Mouse (Mus musculus): ENCODE measurements around the gene Ahcyl2. TPM values are rescaled to one million over a fixed set of nuclear protein-coding genes. Genes with fewer than 3 reads are reported as not detected.

The Ahcyl2 gene
- polyA plus RNA-seq, 1 experiment from 2014 or later, result 11.7 TPM

DNA sequence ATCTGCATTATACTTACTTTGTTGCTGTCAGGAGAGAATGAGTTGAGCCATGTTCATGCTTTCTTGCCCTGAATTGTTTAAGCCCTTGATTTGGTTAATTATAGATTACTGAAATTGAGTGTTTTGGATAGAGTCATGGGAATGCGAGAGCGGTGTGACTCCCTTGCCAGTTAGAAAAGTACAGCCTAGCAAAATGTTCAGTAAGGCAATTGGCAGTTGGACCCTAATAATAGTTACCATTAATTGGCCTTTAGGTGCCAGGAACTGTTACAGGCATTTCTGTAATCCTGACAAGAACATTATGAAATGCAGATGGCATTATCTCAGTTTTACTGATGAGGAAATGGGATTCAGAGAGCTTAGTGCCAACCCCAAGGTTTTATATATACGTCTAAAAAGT is 4.4 kb downstream of the Ahcyl2 start:
- Histone ChIP-seq H3K27me3 (ENCODE audit: control insufficient read depth, insufficient read depth, low read length) (no peaks in the 10 kb centered on the region), H3K4me1 (ENCODE audit: control insufficient read depth in 2 of 2, insufficient read depth in 2 of 2, low read length in 2 of 2) (peaks cover 0 to 7% of the 10 kb centered on the region in 2 experiments; a peak in 2 of 4 replicates), H3K4me3 (ENCODE audit: control insufficient read depth in 1 of 2, insufficient read depth in 1 of 2, low read depth in 1 of 2, low read length in 2 of 2) (no peak overlapping the region), H3K27ac (replicated peaks in 1 of 2; ENCODE audit: control insufficient read depth in 1 of 2, insufficient read depth in 1 of 2, low read depth in 2 of 2, low read length in 2 of 2) (no peak overlapping the region), H3K9ac (ENCODE audit: low read length) (no peak overlapping the region), H3K36me3 (ENCODE audit: control insufficient read depth, insufficient read depth, low read length) (no peaks in the 10 kb centered on the region), H3K9me3 (ENCODE audit: control insufficient read depth, low read length) (no peaks in the 10 kb centered on the region), H3K4me2 (ENCODE audit: low read length) (no peak overlapping the region)
- ATAC-seq (ENCODE audit: insufficient number of reproducible peaks, insufficient read depth, low FRiP score, low read depth), result no peak
- WGBS, result 92% methylated on average over 3 of the region's 3 CpGs

GRCm38 (mm10) chr6:29774161-29774560 is 6.3 kb downstream of the Ahcyl2 start:
- H3K4me3 ChIP-seq (ENCODE audit: control insufficient read depth in 1 of 2, insufficient read depth in 1 of 2, low read depth in 1 of 2, low read length in 2 of 2), result no peak overlapping the region
- H3K9ac ChIP-seq (ENCODE audit: low read length), result no peak overlapping the region
- H3K36me3 ChIP-seq (ENCODE audit: control insufficient read depth, insufficient read depth, low read length), result no peaks in the 10 kb centered on the region
- no peak overlapping the region for H3K27ac ChIP-seq (replicated peaks in 1 of 2; ENCODE audit: control insufficient read depth in 1 of 2, insufficient read depth in 1 of 2, low read depth in 2 of 2, low read length in 2 of 2)
- H3K27me3 ChIP-seq (ENCODE audit: control insufficient read depth, insufficient read depth, low read length), result no peaks in the 10 kb centered on the region
- 86% methylated on average over 1 of the region's 1 CpGs for WGBS
- H3K4me2 ChIP-seq (ENCODE audit: low read length), result no peak overlapping the region
- no peaks in the 10 kb centered on the region for H3K9me3 ChIP-seq (ENCODE audit: control insufficient read depth, low read length)
- H3K4me1 ChIP-seq (ENCODE audit: control insufficient read depth in 2 of 2, insufficient read depth in 2 of 2, low read length in 2 of 2), result peaks cover 0 to 7% of the 10 kb centered on the region in 2 experiments; a peak in 2 of 4 replicates
- no peak for ATAC-seq (ENCODE audit: insufficient number of reproducible peaks, insufficient read depth, low FRiP score, low read depth)

DNA sequence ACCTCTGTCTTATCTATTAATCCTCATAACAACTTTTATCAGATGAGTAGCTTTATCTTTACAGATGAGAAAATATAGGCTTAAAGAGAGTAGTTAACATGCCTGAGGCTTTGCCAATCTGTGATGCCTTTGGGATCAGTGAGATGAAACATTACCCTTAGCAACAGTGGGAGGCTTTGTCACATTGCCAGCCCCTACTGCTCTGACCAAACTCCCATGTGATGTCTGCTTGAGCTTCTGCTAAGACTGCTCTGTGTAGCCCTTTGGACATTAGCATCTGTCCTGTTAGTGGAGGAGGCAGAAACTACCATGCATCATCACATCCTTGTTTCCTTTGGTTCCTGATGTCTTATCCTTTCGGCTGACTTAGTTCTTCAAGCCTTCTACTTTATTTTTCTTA is 7.8 kb downstream of the Ahcyl2 start:
- Histone ChIP-seq H3K27ac (replicated peaks in 1 of 2; ENCODE audit: control insufficient read depth in 1 of 2, insufficient read depth in 1 of 2, low read depth in 2 of 2, low read length in 2 of 2) (no peak overlapping the region), H3K9ac (ENCODE audit: low read length) (no peak overlapping the region), H3K4me2 (ENCODE audit: low read length) (no peak overlapping the region), H3K36me3 (ENCODE audit: control insufficient read depth, insufficient read depth, low read length) (no peaks in the 10 kb centered on the region), H3K9me3 (ENCODE audit: control insufficient read depth, low read length) (no peaks in the 10 kb centered on the region), H3K4me3 (ENCODE audit: control insufficient read depth in 1 of 2, insufficient read depth in 1 of 2, low read depth in 1 of 2, low read length in 2 of 2) (no peak overlapping the region), H3K4me1 (ENCODE audit: control insufficient read depth in 2 of 2, insufficient read depth in 2 of 2, low read length in 2 of 2) (no peaks in the 10 kb centered on the region), H3K27me3 (ENCODE audit: control insufficient read depth, insufficient read depth, low read length) (no peaks in the 10 kb centered on the region)
- no peak for ATAC-seq (ENCODE audit: insufficient number of reproducible peaks, insufficient read depth, low FRiP score, low read depth)
- 94% methylated on average over 1 of the region's 1 CpGs for WGBS

GRCm38 (mm10) chr6:29776542-29777237 is 8.9 kb downstream of the Ahcyl2 start:
- 65% methylated on average over 4 of the region's 4 CpGs for WGBS

DNA sequence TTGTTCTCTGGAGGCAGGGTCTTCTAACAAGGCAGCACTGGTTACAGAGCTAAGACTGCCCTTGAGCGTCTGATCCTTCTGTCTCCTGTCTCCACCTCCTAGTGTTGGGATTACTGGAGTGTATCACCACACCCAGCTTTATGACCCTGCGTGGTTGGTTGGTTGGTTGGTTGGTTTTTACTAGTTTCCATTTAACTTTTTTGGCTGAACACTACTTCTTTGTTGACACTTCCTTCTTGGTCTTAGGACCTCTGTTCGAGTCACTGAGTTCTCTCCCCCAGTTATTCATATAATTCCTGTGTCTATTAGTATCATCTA is 9.4 kb downstream of the Ahcyl2 start:
- H3K4me1 ChIP-seq (ENCODE audit: control insufficient read depth in 2 of 2, insufficient read depth in 2 of 2, low read length in 2 of 2), result no peaks in the 10 kb centered on the region
- no peak for ATAC-seq (ENCODE audit: insufficient number of reproducible peaks, insufficient read depth, low FRiP score, low read depth)
- WGBS, result 82% methylated on average over 3 of the region's 3 CpGs
- H3K9ac ChIP-seq (ENCODE audit: low read length), result no peak overlapping the region
- H3K9me3 ChIP-seq (ENCODE audit: control insufficient read depth, low read length), result no peaks in the 10 kb centered on the region
- H3K27me3 ChIP-seq (ENCODE audit: control insufficient read depth, insufficient read depth, low read length), result no peaks in the 10 kb centered on the region
- no peaks in the 10 kb centered on the region for H3K36me3 ChIP-seq (ENCODE audit: control insufficient read depth, insufficient read depth, low read length)
- H3K4me3 ChIP-seq (ENCODE audit: control insufficient read depth in 1 of 2, insufficient read depth in 1 of 2, low read depth in 1 of 2, low read length in 2 of 2), result no peak overlapping the region
- H3K27ac ChIP-seq (replicated peaks in 1 of 2; ENCODE audit: control insufficient read depth in 1 of 2, insufficient read depth in 1 of 2, low read depth in 2 of 2, low read length in 2 of 2), result no peak overlapping the region
- no peak overlapping the region for H3K4me2 ChIP-seq (ENCODE audit: low read length)

More at GRCm38 (mm10) chr6:29776542-29777237, 8.9 kb downstream of the Ahcyl2 start:
- Histone ChIP-seq H3K27me3 (ENCODE audit: control insufficient read depth, insufficient read depth, low read length) (no peaks in the 10 kb centered on the region), H3K9me3 (ENCODE audit: control insufficient read depth, low read length) (no peaks in the 10 kb centered on the region), H3K4me3 (ENCODE audit: control insufficient read depth in 1 of 2, insufficient read depth in 1 of 2, low read depth in 1 of 2, low read length in 2 of 2) (no peak overlapping the region), H3K27ac (replicated peaks in 1 of 2; ENCODE audit: control insufficient read depth in 1 of 2, insufficient read depth in 1 of 2, low read depth in 2 of 2, low read length in 2 of 2) (no peak overlapping the region), H3K36me3 (ENCODE audit: control insufficient read depth, insufficient read depth, low read length) (no peaks in the 10 kb centered on the region), H3K4me2 (ENCODE audit: low read length) (no peak overlapping the region), H3K9ac (ENCODE audit: low read length) (no peak overlapping the region), H3K4me1 (ENCODE audit: control insufficient read depth in 2 of 2, insufficient read depth in 2 of 2, low read length in 2 of 2) (no peaks in the 10 kb centered on the region)
- no peak for ATAC-seq (ENCODE audit: insufficient number of reproducible peaks, insufficient read depth, low FRiP score, low read depth)

- H3K4me1 ChIP-seq (ENCODE audit: control insufficient read depth in 2 of 2, insufficient read depth in 2 of 2, low read length in 2 of 2), result no peaks in the 10 kb centered on the region
- no peak overlapping the region for H3K9ac ChIP-seq (ENCODE audit: low read length)
- H3K27me3 ChIP-seq (ENCODE audit: control insufficient read depth, insufficient read depth, low read length), result no peaks in the 10 kb centered on the region
- no peak for ATAC-seq (ENCODE audit: insufficient number of reproducible peaks, insufficient read depth, low FRiP score, low read depth)
- H3K4me2 ChIP-seq (ENCODE audit: low read length), result no peak overlapping the region
- H3K27ac ChIP-seq (replicated peaks in 1 of 2; ENCODE audit: control insufficient read depth in 1 of 2, insufficient read depth in 1 of 2, low read depth in 2 of 2, low read length in 2 of 2), result no peak overlapping the region
- H3K36me3 ChIP-seq (ENCODE audit: control insufficient read depth, insufficient read depth, low read length), result no peaks in the 10 kb centered on the region
- no peaks in the 10 kb centered on the region for H3K9me3 ChIP-seq (ENCODE audit: control insufficient read depth, low read length)
- no peak overlapping the region for H3K4me3 ChIP-seq (ENCODE audit: control insufficient read depth in 1 of 2, insufficient read depth in 1 of 2, low read depth in 1 of 2, low read length in 2 of 2)
Measured at GRCm38 (mm10) chr6:29780082-29780481, 12.3 kb downstream of the Ahcyl2 start.

- no peak overlapping the region for H3K4me2 ChIP-seq (ENCODE audit: low read length)
- H3K36me3 ChIP-seq (ENCODE audit: control insufficient read depth, insufficient read depth, low read length), result no peaks in the 10 kb centered on the region
- no peak overlapping the region for H3K4me3 ChIP-seq (ENCODE audit: control insufficient read depth in 1 of 2, insufficient read depth in 1 of 2, low read depth in 1 of 2, low read length in 2 of 2)
- H3K27me3 ChIP-seq (ENCODE audit: control insufficient read depth, insufficient read depth, low read length), result no peaks in the 10 kb centered on the region
- WGBS, result 94% methylated on average over 2 of the region's 2 CpGs
- no peak for ATAC-seq (ENCODE audit: insufficient number of reproducible peaks, insufficient read depth, low FRiP score, low read depth)
- no peak overlapping the region for H3K27ac ChIP-seq (replicated peaks in 1 of 2; ENCODE audit: control insufficient read depth in 1 of 2, insufficient read depth in 1 of 2, low read depth in 2 of 2, low read length in 2 of 2)
- no peaks in the 10 kb centered on the region for H3K4me1 ChIP-seq (ENCODE audit: control insufficient read depth in 2 of 2, insufficient read depth in 2 of 2, low read length in 2 of 2)
- H3K9ac ChIP-seq (ENCODE audit: low read length), result no peak overlapping the region
- H3K9me3 ChIP-seq (ENCODE audit: control insufficient read depth, low read length), result no peaks in the 10 kb centered on the region
Measured at GRCm38 (mm10) chr6:29780571-29780970, 12.8 kb downstream of the Ahcyl2 start.

GRCm38 (mm10) chr6:29782239-29782638 is 14.4 kb downstream of the Ahcyl2 start:
- WGBS, result 74% methylated on average over 1 of the region's 1 CpGs
- Histone ChIP-seq H3K27me3 (ENCODE audit: control insufficient read depth, insufficient read depth, low read length) (no peaks in the 10 kb centered on the region), H3K4me2 (ENCODE audit: low read length) (no peak overlapping the region), H3K27ac (replicated peaks in 1 of 2; ENCODE audit: control insufficient read depth in 1 of 2, insufficient read depth in 1 of 2, low read depth in 2 of 2, low read length in 2 of 2) (no peak overlapping the region), H3K4me1 (ENCODE audit: control insufficient read depth in 2 of 2, insufficient read depth in 2 of 2, low read length in 2 of 2) (no peaks in the 10 kb centered on the region), H3K36me3 (ENCODE audit: control insufficient read depth, insufficient read depth, low read length) (no peaks in the 10 kb centered on the region), H3K9ac (ENCODE audit: low read length) (no peak overlapping the region), H3K9me3 (ENCODE audit: control insufficient read depth, low read length) (no peaks in the 10 kb centered on the region), H3K4me3 (ENCODE audit: control insufficient read depth in 1 of 2, insufficient read depth in 1 of 2, low read depth in 1 of 2, low read length in 2 of 2) (no peak overlapping the region)
- ATAC-seq (ENCODE audit: insufficient number of reproducible peaks, insufficient read depth, low FRiP score, low read depth), result no peak

Data from heart, embryonic 14.5 days (tissue).